Mouse (Mus musculus): ENCODE data around the gene Gprin2. TPM values are rescaled to one million over a fixed set of nuclear protein-coding genes. Genes with fewer than 3 reads are reported as not detected.
A peak's percentile ranks its signal among the peaks of the same experiment; 100 is the strongest.

Gprin2 gene
- polyA plus RNA-seq (2015; fragmentation: Nextera tagmentation; extraction: Ambion mirVana): 0.12 and 0.46 TPM in 2 replicates

- no peaks in the 10 kb centered on the region for H3K36me3 ChIP-seq (ENCODE audit: control insufficient read depth, insufficient read depth, low read length)
- no peaks in the 10 kb centered on the region for H3K9me3 ChIP-seq (ENCODE audit: control insufficient read depth, low read length)
- H3K4me2 ChIP-seq (replicated peaks; ENCODE audit: low read depth): peak within 1 kb of the TSS; percentile 97
- DNase-seq (ENCODE audit: low spot score) (peak; percentile 42), ATAC-seq (ENCODE audit: low FRiP score, low TSS enrichment) (peak; percentile 53)
- H3K4me1 ChIP-seq (replicated peaks; ENCODE audit: control insufficient read depth, insufficient read depth): 0 out of 2 replicates have a peak, but pooled peaks cover 2% of the 10 kb centered on the region
- TF ChIP-seq CTCF (IDR thresholded peaks at IDR 0.05; ENCODE audit: low read depth) (no peak), EP300 (optimal IDR thresholded peaks at IDR 0.05) (no peak)
- 5% methylated on average over 46 of the region's 52 CpGs for WGBS
- H3K9ac ChIP-seq (ENCODE audit: low read length): peak within 1 kb of the TSS; percentile 56
- H3K27me3 ChIP-seq (ENCODE audit: control insufficient read depth, insufficient read depth, low read length): no peaks in the 10 kb centered on the region
- H3K27ac ChIP-seq (replicated peaks): no peak within 1 kb of the TSS
- peak within 1 kb of the TSS; percentile 63 for H3K4me3 ChIP-seq (ENCODE audit: low read depth, low read length)
These were observed at the start of gene Gprin2 for GRCm38 (mm10) chr14:34201231-34202035. Gene Gprin2 (minus strand): TSS chr14:34201653.

DNA sequence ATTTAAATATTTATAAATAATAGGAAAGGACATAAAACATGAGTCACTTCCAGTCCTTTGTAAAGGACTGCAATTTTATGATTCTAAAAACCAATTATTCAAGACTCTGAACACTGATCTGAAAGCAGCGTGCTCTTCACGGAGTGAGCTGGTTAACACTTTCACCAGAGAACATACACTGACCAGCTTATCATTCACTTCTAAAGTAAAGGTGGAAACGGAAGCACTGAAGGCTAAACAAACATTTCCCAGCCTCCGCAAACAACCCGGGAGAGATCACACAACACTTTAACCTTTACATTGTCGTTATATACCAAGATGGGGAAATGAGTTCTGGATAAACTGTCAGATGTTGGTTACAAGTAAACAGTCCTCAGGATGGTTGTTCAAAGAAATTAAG lies 39.2 kb upstream of the Gprin2 start:
- Histone ChIP-seq H3K4me1 (replicated peaks; ENCODE audit: control insufficient read depth, insufficient read depth) (no peaks in the 10 kb centered on the region), H3K4me3 (ENCODE audit: low read depth, low read length) (no peak overlapping the region), H3K9me3 (ENCODE audit: control insufficient read depth, low read length) (no peaks in the 10 kb centered on the region), H3K9ac (ENCODE audit: low read length) (no peak overlapping the region), H3K4me2 (replicated peaks; ENCODE audit: low read depth) (no peak overlapping the region), H3K27me3 (ENCODE audit: control insufficient read depth, insufficient read depth, low read length) (no peaks in the 10 kb centered on the region), H3K27ac (replicated peaks) (no peak overlapping the region), H3K36me3 (ENCODE audit: control insufficient read depth, insufficient read depth, low read length) (no peaks in the 10 kb centered on the region)
- TF ChIP-seq CTCF (IDR thresholded peaks at IDR 0.05; ENCODE audit: low read depth) (no peak), EP300 (optimal IDR thresholded peaks at IDR 0.05) (no peak)
- ATAC-seq (ENCODE audit: low FRiP score, low TSS enrichment) (peak; percentile 56; the same call in 1 of the 2 replicates), DNase-seq (ENCODE audit: low spot score) (peak; percentile 37)
- WGBS: 47% methylated on average over 6 of the region's 6 CpGs

GRCm38 (mm10) chr14:34240263-34240662 lies 38.8 kb upstream of the Gprin2 start:
- Histone ChIP-seq H3K27me3 (ENCODE audit: control insufficient read depth, insufficient read depth, low read length) (no peaks in the 10 kb centered on the region), H3K4me1 (replicated peaks; ENCODE audit: control insufficient read depth, insufficient read depth) (no peaks in the 10 kb centered on the region), H3K4me3 (ENCODE audit: low read depth, low read length) (no peak overlapping the region), H3K27ac (replicated peaks) (no peak overlapping the region), H3K9ac (ENCODE audit: low read length) (no peak overlapping the region), H3K36me3 (ENCODE audit: control insufficient read depth, insufficient read depth, low read length) (no peaks in the 10 kb centered on the region), H3K9me3 (ENCODE audit: control insufficient read depth, low read length) (no peaks in the 10 kb centered on the region), H3K4me2 (replicated peaks; ENCODE audit: low read depth) (no peak overlapping the region)
- no peak for DNase-seq (ENCODE audit: low spot score)
- TF ChIP-seq EP300 (optimal IDR thresholded peaks at IDR 0.05) (no peak), CTCF (IDR thresholded peaks at IDR 0.05; ENCODE audit: low read depth) (no peak)
- no peak for ATAC-seq (ENCODE audit: low FRiP score, low TSS enrichment)
- 57% methylated on average over 10 of the region's 10 CpGs for WGBS

GRCm38 (mm10) chr14:34234630-34235380 lies 33.4 kb upstream of the Gprin2 start:
- Histone ChIP-seq H3K4me3 (ENCODE audit: low read depth, low read length) (peak overlapping the region; percentile 31; the same call in 1 of the 2 replicates), H3K27ac (replicated peaks) (no peak overlapping the region), H3K4me1 (replicated peaks; ENCODE audit: control insufficient read depth, insufficient read depth) (no peaks in the 10 kb centered on the region), H3K27me3 (ENCODE audit: control insufficient read depth, insufficient read depth, low read length) (no peaks in the 10 kb centered on the region), H3K4me2 (replicated peaks; ENCODE audit: low read depth) (peak overlapping the region; percentile 60), H3K9ac (ENCODE audit: low read length) (peak overlapping the region; percentile 38), H3K9me3 (ENCODE audit: control insufficient read depth, low read length) (no peaks in the 10 kb centered on the region), H3K36me3 (ENCODE audit: control insufficient read depth, insufficient read depth, low read length) (no peaks in the 10 kb centered on the region)
- peak; percentile 82 for DNase-seq (ENCODE audit: low spot score)
- peak; percentile 98 for ATAC-seq (ENCODE audit: low FRiP score, low TSS enrichment)
- WGBS: 8% methylated on average over 16 of the region's 16 CpGs
- TF ChIP-seq EP300 (optimal IDR thresholded peaks at IDR 0.05) (no peak), CTCF (IDR thresholded peaks at IDR 0.05; ENCODE audit: low read depth) (peak; percentile 97)

DNA sequence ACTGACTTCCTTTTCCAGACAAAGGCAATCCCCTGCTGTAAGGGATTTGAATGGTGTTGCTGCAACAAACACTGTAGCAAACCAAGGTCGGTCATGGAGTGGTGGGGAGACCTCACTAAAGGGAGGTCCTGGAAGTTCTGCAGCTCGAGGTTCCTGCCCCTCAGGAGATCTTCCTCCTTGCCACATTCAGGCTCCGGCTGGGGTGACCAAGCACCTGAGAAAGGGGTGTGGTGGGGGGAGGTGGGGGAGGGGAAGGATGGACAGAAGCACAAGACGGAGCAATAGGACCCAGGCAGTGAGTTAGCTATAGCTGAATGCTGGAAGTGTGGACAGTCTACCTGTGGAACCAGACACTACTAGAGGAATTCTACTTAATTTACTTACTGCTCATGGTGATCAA lies 32.4 kb upstream of the Gprin2 start:
- TF ChIP-seq CTCF (IDR thresholded peaks at IDR 0.05; ENCODE audit: low read depth) (no peak), EP300 (optimal IDR thresholded peaks at IDR 0.05) (no peak)
- H3K4me3 ChIP-seq (ENCODE audit: low read depth, low read length): no peak overlapping the region
- H3K4me2 ChIP-seq (replicated peaks; ENCODE audit: low read depth): no peak overlapping the region
- no peaks in the 10 kb centered on the region for H3K4me1 ChIP-seq (replicated peaks; ENCODE audit: control insufficient read depth, insufficient read depth)
- 73% methylated on average over 3 of the region's 4 CpGs for WGBS
- no peaks in the 10 kb centered on the region for H3K27me3 ChIP-seq (ENCODE audit: control insufficient read depth, insufficient read depth, low read length)
- DNase-seq (ENCODE audit: low spot score) (no peak), ATAC-seq (ENCODE audit: low FRiP score, low TSS enrichment) (no peak)
- H3K9ac ChIP-seq (ENCODE audit: low read length): no peak overlapping the region
- H3K9me3 ChIP-seq (ENCODE audit: control insufficient read depth, low read length): no peaks in the 10 kb centered on the region
- H3K27ac ChIP-seq (replicated peaks): no peak overlapping the region
- no peaks in the 10 kb centered on the region for H3K36me3 ChIP-seq (ENCODE audit: control insufficient read depth, insufficient read depth, low read length)
